Mouse (Mus musculus) intestine, embryonic 14.5 days (tissue): ENCODE measurements around the gene Tfe3. TPM values are rescaled to one million over a fixed set of nuclear protein-coding genes. Genes with fewer than 3 reads are reported as not detected.
"Not testable (repeated sequence)": the region's sequence is repeated elsewhere in the genome, so short reads cannot be mapped to it uniquely, and the experiment has no call there.

Experiments used
- ATAC-seq: fragments of 200-750 bp; cut with Nextera tagmentation; replicated peaks from 2 replicates; pipeline ENCODE4 v1.8.0; 2017; ENCODE audit warnings: low read depth, moderate number of reproducible peaks, moderate TSS enrichment, moderate library complexity; ENCODE audit not compliant: low FRiP score, low TSS enrichment
- DNase-seq: peaks from one replicate; pipeline ENCODE4 v3.0.0-alpha.2; 2018; ENCODE audit warnings: low spot score
- H3K27ac ChIP-seq: fragments of 300-500 bp; sonication (generic); 2 replicates; pipeline ENCODE4 v1.5.1; 2014; ENCODE audit warnings: low read depth, mild to moderate bottlenecking, control low read depth
- H3K27me3 ChIP-seq: fragments of 300-500 bp; sonication (generic); replicated peaks from 2 replicates; pipeline ENCODE4 v1.6.1; 2014; ENCODE audit warnings: low read length, control low read depth; ENCODE audit not compliant: control insufficient read depth, insufficient read depth
- H3K36me3 ChIP-seq: fragments of 300-500 bp; sonication (generic); 2 replicates; pipeline ENCODE4 v1.6.1; 2014; ENCODE audit warnings: low read length, control low read depth; ENCODE audit not compliant: control insufficient read depth, insufficient read depth
- H3K4me1 ChIP-seq: fragments of 300-500 bp; sonication (generic); replicated peaks from 2 replicates; pipeline ENCODE4 v1.6.1; 2014; ENCODE audit warnings: low read length, control low read depth, mixed read lengths; ENCODE audit not compliant: control insufficient read depth, insufficient read depth
- H3K4me2 ChIP-seq: fragments of 300-500 bp; sonication (generic); 2 replicates; pipeline ENCODE4 v1.6.1; 2014; ENCODE audit warnings: low read length
- H3K4me3 ChIP-seq: fragments of 300-500 bp; sonication (generic); 2 replicates; pipeline ENCODE4 v1.5.1; 2014; ENCODE audit warnings: low read depth, low read length, control low read depth, mixed read lengths
- H3K9ac ChIP-seq: fragments of 300-500 bp; sonication (generic); 2 replicates; pipeline ENCODE4 v1.6.1; 2014; ENCODE audit warnings: mild to moderate bottlenecking, low read length
- H3K9me3 ChIP-seq: fragments of 300-500 bp; sonication (generic); 2 replicates; pipeline ENCODE4 v1.6.1; 2016; ENCODE audit warnings: low read length, control low read depth; ENCODE audit not compliant: control insufficient read depth
- WGBS: fragments of 180-500 bp; shearing (Covaris S2); extraction: QIAGEN DNeasy Blood & Tissue Kit; methylation state at CpG from one replicate; pipeline ENCODE4 v1.1.7; 2014; 5-methylcytosine and 5-hydroxymethylcytosine counted together
- polyA plus RNA-seq: library from polyadenylated mRNA; unstranded; fragments of >200 nt; fragmentation: Nextera tagmentation; extraction: Ambion mirVana; gene quantifications from 2 replicates; pipeline ENCODE4 v1.2.1, GENCODE M21; 2014

Tfe3 gene
- polyA plus RNA-seq: 18.5 and 19.7 TPM in 2 replicates

DNA sequence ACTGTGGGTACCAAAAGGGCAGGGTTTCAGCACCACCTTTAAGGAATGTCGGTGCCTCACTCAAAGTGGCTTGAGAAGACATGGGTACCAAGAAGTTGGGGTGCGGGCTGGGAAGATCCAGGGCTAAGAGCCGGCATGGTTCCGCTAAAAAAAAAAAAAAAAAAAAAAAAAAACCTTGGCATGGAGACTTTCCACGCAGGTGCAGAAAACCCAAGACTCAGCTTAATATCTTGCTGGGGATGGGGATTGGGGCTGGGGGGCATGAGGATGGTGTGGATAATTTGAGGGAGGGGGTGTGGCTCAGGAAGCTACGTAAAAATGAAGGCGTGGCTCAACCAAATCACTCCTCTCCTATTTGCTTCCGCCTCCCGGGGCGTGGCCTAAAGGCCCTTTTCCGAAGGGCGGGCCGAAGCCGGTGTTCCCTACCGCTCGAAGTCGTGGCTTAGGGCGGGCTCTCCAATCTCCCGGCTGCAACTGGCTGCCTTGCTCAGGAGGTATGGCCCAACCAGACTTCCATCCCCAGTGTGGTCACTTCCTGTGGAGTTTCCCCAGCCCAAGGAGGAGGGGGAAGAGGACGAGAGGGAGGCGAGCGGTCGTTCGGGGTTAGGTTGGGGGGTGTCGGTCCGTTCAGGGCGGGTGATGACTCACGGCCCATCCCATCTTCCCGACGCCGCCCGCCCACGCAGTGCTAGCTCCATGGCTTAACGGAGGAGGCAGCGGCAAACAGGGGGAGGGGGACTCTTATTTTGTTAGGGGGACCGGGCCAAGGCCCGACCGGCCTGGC is at the start of gene Tfe3:
Gene Tfe3 (plus strand): TSS at position 424 of the 784 bp plus-strand sequence.
- peak within 1 kb of the TSS; percentile 55 for H3K4me2 ChIP-seq
- H3K4me3 ChIP-seq: peak within 1 kb of the TSS; percentile 62
- no peaks in the 10 kb centered on the region for H3K27me3 ChIP-seq
- H3K4me1 ChIP-seq: no peaks in the 10 kb centered on the region
- peaks cover 7% of the 10 kb centered on the region for H3K36me3 ChIP-seq
- peak within 1 kb of the TSS; percentile 69 for H3K27ac ChIP-seq
- WGBS: 20% methylated on average over 30 of the region's 38 CpGs
- no peaks in the 10 kb centered on the region for H3K9me3 ChIP-seq
- DNase-seq (peak; percentile 74), ATAC-seq (peak; percentile 96)
- peak within 1 kb of the TSS; percentile 55 for H3K9ac ChIP-seq

DNA sequence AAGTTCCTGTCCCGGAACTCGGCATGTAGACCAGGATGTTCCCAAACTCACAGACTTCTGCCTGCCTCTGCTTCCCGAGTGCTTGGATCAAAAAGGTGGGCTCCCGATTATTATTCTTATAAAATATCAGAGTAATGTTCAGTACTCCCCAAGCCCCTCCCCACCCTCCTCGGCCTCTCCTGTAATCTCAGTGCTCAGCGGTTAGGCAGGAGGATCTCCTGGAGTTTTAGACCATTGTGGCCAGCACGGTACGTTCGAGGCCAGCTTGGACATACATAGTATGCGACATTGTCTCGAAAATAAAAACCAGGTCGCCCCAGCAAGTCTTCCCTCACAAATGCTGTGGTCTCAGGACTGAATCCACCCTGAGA is 48.6 kb upstream of the Tfe3 start:
- peak overlapping the region; percentile 36 for H3K4me3 ChIP-seq
- not testable (repeated sequence) for H3K27ac ChIP-seq
- peak; percentile 54; the same call in 1 of the 2 replicates for ATAC-seq

DNA sequence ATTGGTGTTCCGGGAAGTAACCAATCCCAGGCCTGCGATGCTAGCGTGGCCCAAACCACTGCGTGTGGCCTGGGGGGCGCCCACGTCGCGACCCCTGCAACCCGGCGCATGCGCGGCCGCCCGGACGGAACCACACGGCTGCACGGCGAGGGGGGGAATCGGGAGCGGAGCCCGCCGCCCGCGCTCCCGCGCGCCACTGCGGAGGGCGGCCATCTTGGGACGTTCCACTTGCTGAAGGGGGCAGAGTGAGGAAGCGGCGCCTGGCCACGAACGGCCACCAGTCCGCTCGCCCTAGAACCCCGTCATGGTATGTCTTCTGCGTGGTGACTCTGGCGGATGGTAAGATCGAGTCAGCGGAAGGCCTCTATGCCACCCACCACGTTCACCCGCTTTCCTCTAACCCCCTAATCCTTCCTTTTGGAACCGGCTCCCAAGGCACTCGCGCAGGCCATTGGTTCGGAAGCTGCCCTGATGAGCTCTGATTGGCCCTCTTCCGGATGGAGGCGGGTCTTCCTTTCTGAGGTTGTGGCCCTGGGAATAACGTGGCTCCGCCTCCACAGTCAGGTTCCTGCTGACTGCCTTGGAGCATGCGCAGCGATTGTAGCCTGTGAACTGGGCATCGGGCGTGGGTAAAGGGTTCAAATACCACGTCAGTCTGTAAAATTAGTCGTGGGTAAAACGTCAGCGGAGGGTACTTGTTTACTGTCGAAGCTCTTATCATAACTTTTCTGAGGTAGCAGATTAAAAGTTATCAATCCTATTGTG is 48.0 kb upstream of the Tfe3 start, which contains the start of gene Wdr45:
Gene Wdr45 (plus strand): TSS at position 199 of the 765 bp plus-strand sequence.
- ATAC-seq (peak; percentile 97), DNase-seq (peak; percentile 80)
- not testable (repeated sequence) for H3K9me3 ChIP-seq, H3K36me3 ChIP-seq, H3K27me3 ChIP-seq, H3K4me1 ChIP-seq, H3K27ac ChIP-seq
- Histone ChIP-seq H3K4me3 (peak within 1 kb of the TSS; percentile 36), H3K4me2 (peak within 1 kb of the TSS; percentile 47), H3K9ac (0 out of 2 replicates have a peak within 1 kb of the TSS, but pooled peaks have one; percentile 25)
- WGBS: 15% methylated on average over 39 of the region's 60 CpGs

More for the DNA sequence above, 48.6 kb upstream of the Tfe3 start:
- not testable (repeated sequence) for DNase-seq, H3K4me1 ChIP-seq, H3K9me3 ChIP-seq, H3K27me3 ChIP-seq, H3K36me3 ChIP-seq
- WGBS: 21% methylated on average over 6 of the region's 12 CpGs
- Histone ChIP-seq H3K4me2 (peak overlapping the region; percentile 47), H3K9ac (0 out of 2 replicates have a peak overlapping the region, but pooled peaks have one; percentile 25)

DNA sequence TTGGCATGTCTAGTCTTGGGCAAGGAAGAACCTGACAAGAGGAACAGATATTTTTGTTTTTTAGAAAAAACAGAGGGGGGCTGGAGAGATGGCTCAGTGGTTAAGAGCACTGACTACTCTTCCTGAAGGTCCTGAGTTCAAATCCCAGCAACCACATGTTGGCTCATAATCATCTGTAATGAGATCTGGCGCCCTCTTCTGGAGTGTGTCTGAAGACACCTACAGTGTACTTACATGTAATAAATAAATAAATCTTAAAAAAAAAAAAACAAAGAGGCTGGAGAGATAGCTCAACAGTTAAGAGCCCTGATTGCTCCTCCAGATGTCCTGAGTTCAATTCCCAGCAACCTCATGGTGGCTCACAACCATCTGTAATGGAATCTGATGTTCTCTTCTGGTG is 46.3 kb upstream of the Tfe3 start:
- not testable (repeated sequence) for ATAC-seq, H3K27me3 ChIP-seq, DNase-seq, H3K27ac ChIP-seq, H3K9me3 ChIP-seq, H3K36me3 ChIP-seq, H3K4me2 ChIP-seq, H3K4me3 ChIP-seq, H3K4me1 ChIP-seq, H3K9ac ChIP-seq
- WGBS: 29% methylated on average over 1 of the region's 1 CpGs

DNA sequence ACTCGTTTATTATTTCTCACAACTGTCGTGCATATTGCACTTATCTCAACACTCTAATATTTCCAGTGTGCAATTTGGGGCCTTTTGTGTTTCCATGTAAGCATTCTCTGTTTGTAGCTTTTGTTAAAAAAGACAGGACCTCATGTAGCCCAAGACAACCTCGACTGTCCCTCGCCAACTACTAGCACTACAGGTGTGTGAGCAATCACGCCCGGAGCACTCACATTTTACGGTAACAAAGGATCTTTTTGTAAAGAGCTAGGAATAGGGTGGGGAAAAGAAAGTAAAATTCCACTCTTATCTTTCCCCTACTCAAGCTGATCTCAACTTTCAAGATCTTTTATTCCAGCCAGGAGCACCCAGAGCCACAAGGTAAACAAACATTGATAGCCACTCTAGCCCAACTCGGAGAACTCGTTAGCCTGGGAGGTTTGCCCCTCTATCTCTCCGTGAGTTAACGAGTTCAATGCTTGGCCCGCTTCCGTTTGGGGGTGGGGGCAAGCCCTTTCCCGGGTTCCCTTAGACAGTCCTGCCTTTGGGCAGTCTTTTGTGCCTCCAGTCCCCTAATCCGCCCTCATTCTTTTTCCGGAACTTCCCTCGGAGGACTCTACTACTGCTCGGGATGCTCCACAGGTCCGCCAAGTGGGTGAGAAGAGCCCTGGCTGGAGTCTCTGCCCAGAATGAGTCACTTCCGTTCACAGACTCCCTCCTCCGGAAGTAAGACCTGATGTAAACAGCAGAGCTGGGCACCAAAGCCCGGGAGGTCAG is 40.7 kb upstream of the Tfe3 start, which contains the start of gene Gm45208:
Gene Gm45208 (plus strand): TSS at position 732 of the 768 bp plus-strand sequence.
- H3K27ac ChIP-seq: peak within 1 kb of the TSS; percentile 85
- no peaks in the 10 kb centered on the region for H3K9me3 ChIP-seq
- peak within 1 kb of the TSS; percentile 58 for H3K4me3 ChIP-seq
- no peaks in the 10 kb centered on the region for H3K27me3 ChIP-seq
- peak within 1 kb of the TSS; percentile 49 for H3K9ac ChIP-seq
- peak within 1 kb of the TSS; percentile 65 for H3K4me2 ChIP-seq
- H3K36me3 ChIP-seq: peaks cover 6% of the 10 kb centered on the region; the same call in 1 of the 2 replicates
- no peaks in the 10 kb centered on the region for H3K4me1 ChIP-seq
- WGBS: 14% methylated on average over 22 of the region's 22 CpGs
- peak; percentile 91 for DNase-seq
- ATAC-seq: peak; percentile 91

DNA sequence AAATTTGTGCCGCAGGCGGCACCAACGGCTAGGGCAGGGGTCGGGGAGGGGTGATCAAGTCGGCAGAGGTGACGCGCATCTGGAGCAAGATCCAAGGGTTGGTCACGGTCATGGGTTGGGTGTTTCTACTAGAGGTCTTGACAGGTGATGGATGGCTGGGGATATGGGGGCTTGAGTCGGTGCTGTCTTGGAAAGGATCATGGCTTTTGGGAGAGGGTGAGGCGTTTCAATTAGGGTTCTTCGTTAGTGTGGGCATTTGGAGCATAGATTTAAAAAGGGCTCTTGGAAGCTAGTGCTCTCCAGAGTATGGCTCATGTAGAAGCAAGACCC is 40.1 kb upstream of the Tfe3 start:
- H3K9ac ChIP-seq: peak overlapping the region; percentile 49

DNA sequence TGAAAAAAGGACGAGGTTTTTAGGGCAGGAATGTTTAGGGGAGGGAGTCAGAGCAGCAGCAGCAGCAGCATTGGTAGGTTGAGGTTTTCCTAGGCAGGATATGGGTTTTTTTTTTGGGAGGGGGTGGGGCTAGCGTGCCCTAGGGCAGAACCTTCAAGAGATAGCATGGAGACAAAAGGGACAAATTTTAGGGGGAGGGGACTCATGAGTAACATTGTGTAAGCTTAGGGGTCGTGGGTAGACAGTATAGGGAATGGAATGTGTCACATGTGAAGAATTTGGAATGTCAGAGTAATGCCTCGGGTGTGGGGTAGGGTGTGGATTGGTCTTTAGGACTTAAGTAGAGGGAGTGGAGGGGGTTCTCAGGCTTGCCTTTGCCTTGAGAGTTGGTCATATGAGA is 39.7 kb upstream of the Tfe3 start:
- Histone ChIP-seq H3K4me2 (peak overlapping the region; percentile 65), H3K27me3 (no peaks in the 10 kb centered on the region), H3K4me3 (peak overlapping the region; percentile 58), H3K9me3 (no peaks in the 10 kb centered on the region), H3K27ac (no peak overlapping the region), H3K4me1 (no peaks in the 10 kb centered on the region), H3K9ac (peak overlapping the region; percentile 49), H3K36me3 (peaks cover 12% of the 10 kb centered on the region; the same call in 1 of the 2 replicates)
- DNase-seq (no peak), ATAC-seq (no peak)
- 17% methylated on average over 4 of the region's 4 CpGs for WGBS

More for the DNA sequence above, 40.1 kb upstream of the Tfe3 start:
- ATAC-seq (no peak), DNase-seq (no peak)
- H3K4me1 ChIP-seq: no peaks in the 10 kb centered on the region
- peaks cover 11% of the 10 kb centered on the region; the same call in 1 of the 2 replicates for H3K36me3 ChIP-seq
- peak overlapping the region; percentile 58 for H3K4me3 ChIP-seq
- WGBS: 13% methylated on average over 11 of the region's 11 CpGs
- peak overlapping the region; percentile 65 for H3K4me2 ChIP-seq
- no peaks in the 10 kb centered on the region for H3K27me3 ChIP-seq
- H3K9me3 ChIP-seq: no peaks in the 10 kb centered on the region
- H3K27ac ChIP-seq: peak overlapping the region; percentile 85

DNA sequence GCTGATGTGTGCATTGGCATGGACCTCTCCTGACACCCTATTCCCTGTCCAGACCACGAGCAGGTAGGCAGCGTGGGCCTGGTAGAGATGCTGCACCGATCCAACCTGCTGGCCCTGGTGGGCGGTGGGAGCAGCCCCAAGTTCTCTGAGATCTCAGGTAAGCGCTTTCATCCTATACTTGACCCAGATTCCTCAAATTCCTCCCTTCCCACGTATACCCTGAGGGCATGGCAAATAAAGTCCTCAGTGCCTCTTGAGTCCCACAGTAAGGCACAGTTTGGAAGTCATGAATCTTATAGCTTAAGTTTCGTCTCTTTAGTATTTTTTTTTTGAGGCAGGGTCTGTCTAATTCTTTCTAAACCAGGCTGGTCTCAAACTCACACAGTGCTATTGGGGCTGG is 38.2 kb upstream of the Tfe3 start:
- Histone ChIP-seq H3K4me2 (no peak overlapping the region), H3K4me3 (no peak overlapping the region), H3K36me3 (peaks cover 12% of the 10 kb centered on the region; the same call in 1 of the 2 replicates), H3K27me3 (no peaks in the 10 kb centered on the region), H3K9me3 (no peaks in the 10 kb centered on the region), H3K4me1 (no peaks in the 10 kb centered on the region), H3K9ac (no peak overlapping the region), H3K27ac (no peak overlapping the region)
- DNase-seq: no peak
- no peak for ATAC-seq
- 82% methylated on average over 4 of the region's 7 CpGs for WGBS
